Mouse (Mus musculus) limb, embryonic 15.5 days (tissue): Measurements from ENCODE around the gene Unc13d. TPM values are rescaled to one million over a fixed set of nuclear protein-coding genes. Genes with fewer than 3 reads are reported as not detected.
"Not testable (repeated sequence)": the region's sequence is repeated elsewhere in the genome, so short reads cannot be mapped to it uniquely, and the experiment has no call there.

Source experiments
- ATAC-seq: fragments of 200-750 bp; cut with Nextera tagmentation; 2 replicates; pipeline ENCODE4 v1.8.0; 2017; ENCODE audit warnings: low read depth, moderate TSS enrichment; ENCODE audit not compliant: insufficient number of reproducible peaks, low FRiP score, low TSS enrichment
- H3K27ac ChIP-seq: fragments of 300-500 bp; sonication (generic); 2 replicates; pipeline ENCODE4 v1.5.1; 2015; ENCODE audit warnings: moderate library complexity, mild to moderate bottlenecking, inconsistent platforms
- H3K27me3 ChIP-seq: fragments of 300-500 bp; sonication (generic); 2 replicates; pipeline ENCODE4 v1.6.1; 2015; ENCODE audit warnings: inconsistent platforms
- H3K36me3 ChIP-seq: fragments of 300-500 bp; sonication (generic); 2 replicates; pipeline ENCODE4 v1.6.1; 2015; ENCODE audit warnings: inconsistent platforms
- H3K4me1 ChIP-seq: fragments of 300-500 bp; sonication (generic); 2 replicates; pipeline ENCODE4 v1.6.1; 2015; ENCODE audit warnings: inconsistent platforms
- H3K4me2 ChIP-seq: fragments of 300-500 bp; sonication (generic); 2 replicates; pipeline ENCODE4 v1.6.1; 2015; ENCODE audit warnings: mild to moderate bottlenecking, inconsistent platforms
- H3K4me3 ChIP-seq: fragments of 300-500 bp; sonication (generic); 2 replicates; pipeline ENCODE4 v1.5.1; 2015; ENCODE audit warnings: mild to moderate bottlenecking, inconsistent platforms
- H3K9ac ChIP-seq: fragments of 300-500 bp; sonication (generic); 2 replicates; pipeline ENCODE4 v1.6.1; 2015; ENCODE audit warnings: inconsistent platforms
- H3K9me3 ChIP-seq: fragments of 300-500 bp; sonication (generic); 2 replicates; pipeline ENCODE4 v1.6.1; 2016; ENCODE audit warnings: inconsistent platforms
- WGBS: fragments of 180-500 bp; shearing (Covaris S2); methylation state at CpG from one replicate; pipeline ENCODE4 v1.1.7; 2015; 5-methylcytosine and 5-hydroxymethylcytosine counted together
- polyA plus RNA-seq: library from polyadenylated mRNA; unstranded; fragments of >200 nt; fragmentation: Nextera tagmentation; extraction: Ambion mirVana; gene quantifications from 2 replicates; pipeline ENCODE4 v1.2.1, GENCODE M21; 2015

Gene Unc13d
- 6.5 and 8.8 TPM in 2 replicates for polyA plus RNA-seq

DNA sequence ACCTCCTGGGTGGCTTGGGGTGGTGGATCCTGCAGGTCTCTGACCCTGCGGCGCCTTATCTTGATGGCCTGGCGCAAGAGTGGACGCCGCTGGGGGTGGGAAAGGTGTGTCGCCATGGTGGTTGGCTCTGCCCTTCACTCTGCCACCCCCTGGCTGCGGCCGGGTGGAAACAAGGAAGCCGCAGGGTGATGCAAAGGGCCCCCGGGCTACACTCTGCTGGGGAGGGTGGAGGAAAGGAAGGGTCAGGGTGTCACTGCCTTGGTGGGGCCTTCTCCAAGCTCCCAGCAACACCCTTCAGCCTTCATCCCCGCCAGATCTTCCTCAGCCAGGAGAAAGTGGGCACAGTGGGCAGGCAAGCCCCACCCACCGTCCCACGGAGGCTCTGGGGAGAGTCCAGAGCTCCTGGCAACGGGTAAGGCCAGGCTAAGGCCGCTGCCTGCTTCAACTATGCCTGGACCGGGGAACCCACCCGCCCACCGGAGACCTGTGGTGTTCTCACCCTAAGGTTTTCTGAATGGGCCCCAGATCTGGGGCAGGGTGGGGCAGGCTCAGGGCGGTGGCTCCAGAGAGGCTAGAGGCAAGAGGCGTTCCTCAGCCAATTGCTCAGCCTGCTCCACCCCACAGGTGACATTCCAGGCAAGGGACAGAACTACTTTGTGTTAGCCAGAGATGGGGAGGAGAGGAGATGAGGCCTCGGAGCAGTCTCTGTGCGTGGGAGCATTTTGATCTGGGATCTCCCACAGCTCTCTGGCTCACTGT, at the start of gene Unc13d:
TSS of gene Unc13d (minus strand) at position 516 of the 759 bp plus-strand sequence.
- Histone ChIP-seq H3K9ac (no peak within 1 kb of the TSS), H3K4me2 (peak within 1 kb of the TSS; percentile 47), H3K36me3 (peaks cover 39% of the 10 kb centered on the region), H3K4me3 (peak within 1 kb of the TSS; percentile 22), H3K4me1 (peaks cover 27% of the 10 kb centered on the region), H3K9me3 (no peaks in the 10 kb centered on the region), H3K27me3 (no peaks in the 10 kb centered on the region), H3K27ac (peak within 1 kb of the TSS; percentile 83)
- ATAC-seq: no peak
- 55% methylated on average over 22 of the region's 22 CpGs for WGBS

DNA sequence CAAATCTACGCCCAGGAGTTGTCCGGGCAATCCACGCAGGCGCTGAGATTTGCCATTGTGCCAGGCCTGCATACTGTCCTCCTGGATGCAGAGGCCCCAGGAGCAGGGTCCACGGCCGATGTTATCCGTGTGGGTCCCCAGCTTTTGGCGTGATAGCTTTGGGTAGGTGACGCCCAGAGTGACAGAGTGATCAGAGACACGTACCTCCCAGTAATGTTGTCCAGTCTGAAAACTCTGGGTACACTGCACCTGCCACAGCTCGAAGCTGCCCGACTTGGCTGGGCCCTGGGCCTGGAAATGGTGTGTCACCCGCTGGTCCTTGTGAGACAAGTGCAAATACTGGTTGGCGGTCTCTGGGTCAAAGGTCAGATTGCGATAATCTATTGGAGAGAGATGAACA, 48.5 kb upstream of the Unc13d start:
- no peak overlapping the region for H3K27ac ChIP-seq
- H3K9me3 ChIP-seq: no peaks in the 10 kb centered on the region
- no peaks in the 10 kb centered on the region for H3K27me3 ChIP-seq
- 95% methylated on average over 15 of the region's 15 CpGs for WGBS
- H3K36me3 ChIP-seq: peaks cover 18% of the 10 kb centered on the region
- H3K4me1 ChIP-seq: peaks cover 37% of the 10 kb centered on the region
- no peak overlapping the region for H3K9ac ChIP-seq
- H3K4me2 ChIP-seq: no peak overlapping the region
- H3K4me3 ChIP-seq: no peak overlapping the region
- ATAC-seq: no peak

GRCm38 (mm10) chr11:116121731-116122245, 44.0 kb upstream of the Unc13d start:
- not testable (repeated sequence) for H3K4me1 ChIP-seq, H3K4me3 ChIP-seq, H3K4me2 ChIP-seq, H3K9ac ChIP-seq, H3K27me3 ChIP-seq, H3K9me3 ChIP-seq, H3K27ac ChIP-seq, ATAC-seq
- peaks cover 22% of the 10 kb centered on the region for H3K36me3 ChIP-seq
- 89% methylated on average over 8 of the region's 8 CpGs for WGBS

DNA sequence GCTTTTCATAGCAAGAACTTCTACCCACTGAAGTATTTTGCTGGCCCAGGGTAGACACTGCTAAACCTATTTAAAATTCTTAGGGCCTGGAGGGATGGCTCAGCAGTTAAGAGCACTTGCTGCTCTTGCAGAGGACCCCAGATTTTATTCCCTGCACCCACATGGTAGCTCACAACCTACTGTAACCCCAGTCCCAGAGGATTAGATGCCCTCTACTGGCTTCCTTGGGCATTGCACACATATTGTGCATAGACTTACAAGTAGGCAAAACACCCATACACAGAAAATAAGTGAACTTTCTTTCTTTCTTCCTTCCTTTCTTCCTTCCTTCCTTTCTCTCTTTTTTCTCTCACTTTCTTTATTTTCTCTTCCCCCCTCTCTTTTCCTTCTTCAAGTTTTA, 40.1 kb upstream of the Unc13d start:
- Histone ChIP-seq H3K36me3 (peaks cover 4% of the 10 kb centered on the region), H3K9me3 (no peaks in the 10 kb centered on the region), H3K4me2 (no peak overlapping the region), H3K9ac (no peak overlapping the region), H3K27me3 (no peaks in the 10 kb centered on the region), H3K4me3 (no peak overlapping the region), H3K4me1 (peaks cover 9% of the 10 kb centered on the region), H3K27ac (peak overlapping the region; percentile 80)
- no peak for ATAC-seq

GRCm38 (mm10) chr11:116117241-116117640, 39.5 kb upstream of the Unc13d start:
- ATAC-seq: peak; percentile 77
- Histone ChIP-seq H3K4me3 (no peak overlapping the region), H3K9ac (no peak overlapping the region), H3K36me3 (peaks cover 4% of the 10 kb centered on the region; the same call in 1 of the 2 replicates), H3K4me1 (peaks cover 9% of the 10 kb centered on the region), H3K27me3 (no peaks in the 10 kb centered on the region), H3K4me2 (no peak overlapping the region), H3K27ac (peak overlapping the region; percentile 80), H3K9me3 (no peaks in the 10 kb centered on the region)
- 29% methylated on average over 12 of the region's 12 CpGs for WGBS

DNA sequence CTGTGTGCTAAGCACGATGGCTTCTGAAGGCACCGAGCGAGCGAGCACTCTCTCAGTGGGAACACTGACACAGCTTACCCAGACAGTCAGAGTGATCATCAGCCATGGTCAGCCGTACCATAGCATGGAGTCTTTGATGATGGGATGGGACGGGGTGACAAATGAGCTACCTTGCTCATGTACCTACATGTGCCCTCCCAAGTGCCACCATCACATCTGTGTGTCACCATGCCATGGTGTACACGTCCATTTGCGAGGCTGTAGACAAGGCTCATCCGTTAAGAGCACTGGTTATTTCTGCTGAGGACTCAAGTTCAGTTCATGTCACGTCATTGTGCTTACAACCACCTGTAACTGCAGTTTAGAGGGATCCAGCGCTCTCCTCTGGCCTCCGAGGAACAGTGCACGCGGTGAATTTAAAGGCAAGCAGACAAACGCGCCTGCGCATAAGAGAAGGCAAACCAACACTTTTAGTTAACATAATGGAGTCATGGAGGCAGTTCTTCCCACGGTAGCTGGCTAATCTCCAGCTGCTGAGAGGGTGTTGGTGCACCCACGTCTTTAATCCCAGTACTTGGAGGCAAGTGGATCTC, 33.9 kb upstream of the Unc13d start:
- no peak overlapping the region for H3K27ac ChIP-seq
- no peak overlapping the region for H3K9ac ChIP-seq
- no peaks in the 10 kb centered on the region for H3K9me3 ChIP-seq
- peaks cover 42% of the 10 kb centered on the region for H3K4me1 ChIP-seq
- 80% methylated on average over 19 of the region's 19 CpGs for WGBS
- no peak overlapping the region for H3K4me2 ChIP-seq
- peaks cover 48% of the 10 kb centered on the region for H3K27me3 ChIP-seq
- H3K36me3 ChIP-seq: no peaks in the 10 kb centered on the region
- no peak for ATAC-seq
- H3K4me3 ChIP-seq: no peak overlapping the region

- H3K27me3 ChIP-seq: peaks cover 53% of the 10 kb centered on the region
- H3K4me3 ChIP-seq: no peak overlapping the region
- peaks cover 46% of the 10 kb centered on the region for H3K4me1 ChIP-seq
- H3K4me2 ChIP-seq: no peak overlapping the region; the same call in 1 of the 2 replicates
- no peak for ATAC-seq
- 76% methylated on average over 4 of the region's 4 CpGs for WGBS
- no peaks in the 10 kb centered on the region for H3K36me3 ChIP-seq
- H3K9ac ChIP-seq: no peak overlapping the region
- no peaks in the 10 kb centered on the region for H3K9me3 ChIP-seq
- H3K27ac ChIP-seq: peak overlapping the region; percentile 51
Observed at GRCm38 (mm10) chr11:116111067-116111466, 33.3 kb upstream of the Unc13d start.

DNA sequence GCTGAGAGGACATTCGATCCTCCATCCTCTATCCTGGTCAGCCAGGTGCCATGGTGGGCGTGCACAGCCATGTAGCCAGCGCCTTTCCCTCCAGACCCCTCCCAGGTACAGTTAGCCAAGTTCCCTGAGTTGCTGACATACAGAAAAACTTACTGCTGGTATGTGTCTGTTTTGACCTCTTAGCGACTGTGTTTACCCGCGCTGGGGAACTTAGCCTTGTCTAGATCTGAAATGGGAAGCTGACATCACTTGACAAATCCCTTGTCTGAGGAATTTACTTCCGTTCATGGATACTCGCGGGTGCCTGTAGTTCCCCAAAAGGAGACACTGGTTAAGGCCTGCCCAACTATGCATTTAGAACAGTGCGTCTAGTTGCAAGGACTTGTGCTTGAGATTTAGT, 32.8 kb upstream of the Unc13d start:
- no peaks in the 10 kb centered on the region for H3K9me3 ChIP-seq
- H3K4me3 ChIP-seq: peak overlapping the region; percentile 58
- 26% methylated on average over 10 of the region's 10 CpGs for WGBS
- peak overlapping the region; percentile 81 for H3K4me2 ChIP-seq
- H3K4me1 ChIP-seq: peaks cover 52% of the 10 kb centered on the region
- no peak for ATAC-seq
- H3K27me3 ChIP-seq: peaks cover 58% of the 10 kb centered on the region
- H3K36me3 ChIP-seq: peaks cover 3% of the 10 kb centered on the region; the same call in 1 of the 2 replicates
- H3K9ac ChIP-seq: peak overlapping the region; percentile 63
- peak overlapping the region; percentile 80 for H3K27ac ChIP-seq

DNA sequence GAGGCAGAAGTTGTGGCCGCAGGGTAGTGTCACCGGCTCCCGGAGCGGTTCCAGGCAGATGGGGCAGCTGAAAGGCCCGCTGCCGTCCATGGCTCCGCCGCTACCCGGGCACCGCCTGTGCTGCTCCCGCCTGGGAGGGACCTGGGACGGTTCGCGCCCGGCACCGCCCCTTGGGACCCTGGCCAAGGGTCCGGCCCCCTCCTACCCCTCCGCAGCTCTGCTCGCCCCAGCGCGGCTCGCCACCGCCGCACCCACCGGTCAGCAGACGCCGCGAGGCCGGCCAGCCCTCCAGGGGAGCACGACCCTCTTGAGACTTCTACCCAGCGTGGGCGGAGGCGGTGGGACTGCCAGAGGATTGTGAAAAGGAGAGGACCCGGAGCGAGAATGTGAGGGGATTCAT, 32.4 kb upstream of the Unc13d start:
- H3K36me3 ChIP-seq: peaks cover 5% of the 10 kb centered on the region; the same call in 1 of the 2 replicates
- peaks cover 59% of the 10 kb centered on the region for H3K27me3 ChIP-seq
- H3K4me3 ChIP-seq: peak overlapping the region; percentile 58
- 2% methylated on average over 35 of the region's 35 CpGs for WGBS
- H3K4me1 ChIP-seq: peaks cover 53% of the 10 kb centered on the region
- H3K27ac ChIP-seq: peak overlapping the region; percentile 80
- ATAC-seq: peak; percentile 76
- H3K9ac ChIP-seq: peak overlapping the region; percentile 63
- peak overlapping the region; percentile 81 for H3K4me2 ChIP-seq
- no peaks in the 10 kb centered on the region for H3K9me3 ChIP-seq

DNA sequence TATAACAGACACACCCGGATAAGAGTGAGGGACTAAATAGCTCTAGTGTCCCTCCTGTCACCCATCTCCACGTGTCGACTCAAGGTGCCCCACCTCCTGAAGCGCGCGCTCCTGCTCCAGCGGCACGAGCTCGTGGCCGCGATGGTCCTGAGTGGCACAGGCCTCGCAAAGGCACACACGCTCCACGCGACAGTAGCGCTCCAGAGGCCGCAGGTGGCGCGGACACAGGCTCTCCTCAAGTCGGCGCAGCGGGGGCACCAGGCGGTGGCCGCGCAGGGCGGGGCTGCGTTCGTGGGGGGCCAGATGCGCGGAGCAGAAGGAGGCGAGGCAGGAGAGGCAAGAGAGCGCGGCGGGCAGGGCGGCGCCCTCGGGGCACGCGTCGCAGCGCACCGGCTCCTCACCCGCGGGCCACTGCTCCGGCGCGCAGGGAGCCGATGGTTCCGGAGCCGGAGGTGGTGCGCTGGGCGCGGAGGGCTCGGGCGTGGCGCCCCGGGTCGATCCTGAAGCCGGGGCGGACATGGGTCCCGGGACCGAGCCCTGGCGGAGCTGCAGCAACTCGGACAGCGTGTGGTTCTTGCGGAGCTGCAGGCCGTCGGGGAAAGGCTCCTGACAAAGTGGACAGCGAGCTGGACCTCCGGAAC, 31.8 kb upstream of the Unc13d start:
- Histone ChIP-seq H3K9me3 (no peaks in the 10 kb centered on the region), H3K27ac (peak overlapping the region; percentile 80)
- WGBS: 1% methylated on average over 64 of the region's 70 CpGs

DNA sequence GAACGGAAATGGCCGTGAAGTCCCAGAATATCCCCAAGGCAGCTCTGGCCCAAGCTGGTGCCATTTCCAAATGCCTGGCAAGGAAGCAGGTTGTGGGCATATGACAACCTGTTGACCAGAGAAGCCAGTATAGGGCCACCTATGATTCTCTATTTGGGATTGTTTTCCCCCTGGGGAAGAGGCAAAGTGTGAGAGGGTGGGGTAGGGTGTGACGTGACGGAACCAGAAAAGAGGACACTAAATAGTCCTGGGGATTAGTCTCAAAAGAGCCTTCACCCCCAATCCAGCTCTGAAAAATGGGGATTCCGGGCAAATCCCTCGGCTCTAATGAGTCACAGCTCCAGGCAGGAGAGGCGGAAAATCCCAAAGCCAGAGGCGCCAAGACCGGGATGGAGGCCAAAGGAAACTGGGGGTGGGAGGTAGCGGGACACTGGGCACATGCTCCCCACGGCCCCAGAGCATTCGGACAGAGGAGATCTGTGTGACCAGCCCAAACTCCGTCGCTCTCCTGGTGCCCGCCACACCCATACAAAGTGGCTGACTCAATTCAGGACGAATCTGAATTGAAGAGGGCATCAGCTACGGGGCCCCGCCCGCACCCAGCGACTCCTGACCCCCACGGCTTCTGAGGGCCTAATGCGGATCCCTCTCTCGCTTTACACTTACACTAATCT, 30.8 kb upstream of the Unc13d start:
- Histone ChIP-seq H3K9ac (peak overlapping the region; percentile 63; the same call in 1 of the 2 replicates), H3K27ac (peak overlapping the region; percentile 80), H3K9me3 (no peaks in the 10 kb centered on the region), H3K36me3 (peaks cover 5% of the 10 kb centered on the region; the same call in 1 of the 2 replicates), H3K27me3 (peaks cover 59% of the 10 kb centered on the region), H3K4me3 (peak overlapping the region; percentile 58), H3K4me2 (peak overlapping the region; percentile 81), H3K4me1 (peaks cover 64% of the 10 kb centered on the region)
- ATAC-seq: no peak
- WGBS: 5% methylated on average over 23 of the region's 23 CpGs

More for the DNA sequence above, 31.8 kb upstream of the Unc13d start:
- peaks cover 5% of the 10 kb centered on the region; the same call in 1 of the 2 replicates for H3K36me3 ChIP-seq
- H3K9ac ChIP-seq: peak overlapping the region; percentile 63
- peak overlapping the region; percentile 81 for H3K4me2 ChIP-seq
- no peak for ATAC-seq
- peak overlapping the region; percentile 58 for H3K4me3 ChIP-seq
- H3K27me3 ChIP-seq: peaks cover 59% of the 10 kb centered on the region
- peaks cover 54% of the 10 kb centered on the region for H3K4me1 ChIP-seq
